Mouse (Mus musculus) embryonic facial prominence, embryonic 14.5 days (tissue): ENCODE measurements around the gene Dusp3. TPM values are rescaled to one million over a fixed set of nuclear protein-coding genes. Genes with fewer than 3 reads are reported as not detected.
"Not testable (repeated sequence)": the region's sequence is repeated elsewhere in the genome, so short reads cannot be mapped to it uniquely, and the experiment has no call there.

ENCODE experiments used
- ATAC-seq: fragments of 200-750 bp; cut with Nextera tagmentation; 2 replicates; pipeline ENCODE4 v1.8.0; 2017; ENCODE audit warnings: low read depth, moderate number of reproducible peaks, moderate TSS enrichment
- DNase-seq: peaks from one replicate; pipeline ENCODE4 v3.0.0-alpha.2; 2015; ENCODE audit warnings: low spot score
- H3K27ac ChIP-seq: fragments of 300-500 bp; sonication (generic); replicated peaks from 2 replicates; pipeline ENCODE4 v1.5.1; 2014; ENCODE audit warnings: low read depth, mild to moderate bottlenecking, low read length, moderate library complexity
- H3K27me3 ChIP-seq: fragments of 300-500 bp; sonication (generic); replicated peaks from 2 replicates; pipeline ENCODE4 v1.6.1; 2014; ENCODE audit warnings: low read length; ENCODE audit not compliant: control insufficient read depth, insufficient read depth
- H3K36me3 ChIP-seq: fragments of 300-500 bp; sonication (generic); 2 replicates; pipeline ENCODE4 v1.6.1; 2014; ENCODE audit warnings: low read length, mixed read lengths; ENCODE audit not compliant: control insufficient read depth, insufficient read depth
- H3K4me1 ChIP-seq: fragments of 300-500 bp; sonication (generic); 2 replicates; pipeline ENCODE4 v1.6.1; 2014; ENCODE audit warnings: antibody characterized with exemption, low read length; ENCODE audit not compliant: control insufficient read depth, insufficient read depth
- H3K4me2 ChIP-seq: fragments of 300-500 bp; sonication (generic); 2 replicates; pipeline ENCODE4 v1.6.1; 2014; ENCODE audit warnings: low read depth, mild to moderate bottlenecking, low read length, moderate library complexity, mixed read lengths
- H3K4me3 ChIP-seq: fragments of 300-500 bp; sonication (generic); 2 replicates; pipeline ENCODE4 v1.5.1; 2014; ENCODE audit warnings: low read depth, mild to moderate bottlenecking, low read length
- H3K9ac ChIP-seq: fragments of 300-500 bp; sonication (generic); 2 replicates; pipeline ENCODE4 v1.6.1; 2014; ENCODE audit warnings: low read depth, mild to moderate bottlenecking, low read length, moderate library complexity, mixed read lengths
- H3K9me3 ChIP-seq: fragments of 300-500 bp; sonication (generic); 2 replicates; pipeline ENCODE4 v1.6.1; 2016; ENCODE audit warnings: low read length; ENCODE audit not compliant: control insufficient read depth
- WGBS: fragments of 180-500 bp; shearing (Covaris S2); extraction: QIAGEN DNeasy Blood & Tissue Kit; methylation state at CpG from one replicate; pipeline ENCODE4 v1.1.7; 2014; 5-methylcytosine and 5-hydroxymethylcytosine counted together
- polyA plus RNA-seq: library from polyadenylated mRNA; unstranded; fragments of >200 nt; fragmentation: Nextera tagmentation; extraction: Ambion mirVana; gene quantifications from 2 replicates; pipeline ENCODE4 v1.2.1, GENCODE M21; 2014

Dusp3 gene
- polyA plus RNA-seq, 1 experiment from 2014 or later: 38.3 TPM

DNA sequence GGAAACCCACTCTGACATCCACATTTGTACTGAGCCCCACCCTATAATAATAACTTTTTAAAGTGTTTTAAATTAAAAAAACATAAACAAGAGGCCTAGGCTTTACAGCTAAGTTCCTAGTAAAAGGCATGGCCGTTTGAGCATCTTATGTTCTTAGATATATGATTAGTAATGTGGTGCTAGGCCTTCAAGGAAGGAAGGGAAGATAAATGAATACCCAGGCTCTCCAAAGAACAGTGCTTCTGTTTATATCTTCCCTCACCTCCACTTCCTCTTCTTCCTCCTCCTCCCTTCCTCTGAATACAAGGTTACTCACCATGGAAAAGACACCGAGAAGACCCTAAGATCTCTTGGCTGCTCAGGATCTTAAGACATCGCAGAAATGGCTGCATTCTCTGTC lies 5.0 kb upstream of the Dusp3 start:
- no peak for ATAC-seq
- DNase-seq: no peak
- Histone ChIP-seq H3K27ac (no peak overlapping the region), H3K4me3 (no peak overlapping the region), H3K9ac (no peak overlapping the region), H3K9me3 (no peaks in the 10 kb centered on the region), H3K4me2 (no peak overlapping the region), H3K27me3 (no peaks in the 10 kb centered on the region; the same call in 1 of the 2 replicates), H3K4me1 (no peaks in the 10 kb centered on the region), H3K36me3 (no peaks in the 10 kb centered on the region)
- 70% methylated on average over 3 of the region's 3 CpGs for WGBS

DNA sequence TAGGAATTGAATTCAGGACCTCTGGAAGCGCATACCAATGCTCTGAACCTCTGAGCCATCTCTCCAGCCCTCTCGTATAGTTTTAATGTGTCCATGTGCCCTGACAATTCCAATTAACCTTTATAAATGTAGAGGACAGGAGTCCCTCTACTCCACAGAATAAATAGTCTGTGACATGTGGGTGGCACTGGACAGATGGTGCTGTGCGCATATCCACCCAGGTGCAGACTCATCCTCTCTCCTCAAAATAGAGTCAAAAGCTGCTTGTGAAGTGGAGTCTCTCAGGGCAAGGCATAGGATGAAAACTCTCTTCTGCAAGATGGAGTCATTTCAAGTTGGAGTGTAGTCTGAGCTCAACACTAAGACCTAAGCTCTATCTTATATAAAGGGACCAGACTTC lies 3.4 kb upstream of the Dusp3 start:
- Histone ChIP-seq H3K9me3 (no peaks in the 10 kb centered on the region), H3K4me2 (no peak overlapping the region), H3K4me3 (no peak overlapping the region), H3K27me3 (no peaks in the 10 kb centered on the region; the same call in 1 of the 2 replicates), H3K9ac (no peak overlapping the region), H3K27ac (no peak overlapping the region), H3K36me3 (no peaks in the 10 kb centered on the region), H3K4me1 (no peaks in the 10 kb centered on the region)
- no peak for ATAC-seq
- DNase-seq: no peak
- 86% methylated on average over 3 of the region's 3 CpGs for WGBS

DNA sequence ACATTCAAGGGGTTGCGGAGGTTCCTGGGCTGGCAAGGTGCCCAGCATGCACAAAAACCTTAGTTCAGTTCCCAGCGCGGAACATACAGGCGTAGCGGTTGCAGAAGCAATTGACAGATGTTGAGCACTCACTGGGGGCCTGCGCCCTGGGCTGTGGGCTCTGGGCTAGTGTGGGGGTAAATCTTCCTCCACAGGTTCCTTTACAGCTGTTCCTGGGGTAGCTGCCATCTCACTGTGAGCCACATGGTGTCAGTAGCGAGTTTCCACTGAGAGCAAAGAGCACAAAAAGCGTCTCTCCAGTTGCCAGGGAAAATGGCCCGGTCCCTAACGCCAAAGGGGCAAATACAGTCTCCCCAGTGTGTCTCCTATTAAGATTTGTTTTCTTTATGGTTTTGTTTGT lies 823 bp downstream of the Dusp3 start:
- Histone ChIP-seq H3K4me3 (no peak overlapping the region), H3K36me3 (no peaks in the 10 kb centered on the region), H3K27ac (no peak overlapping the region), H3K4me2 (peak overlapping the region; percentile 28; the same call in 1 of the 2 replicates), H3K27me3 (peaks cover 3% of the 10 kb centered on the region; the same call in 1 of the 2 replicates), H3K9ac (no peak overlapping the region), H3K4me1 (peaks cover 4% of the 10 kb centered on the region), H3K9me3 (no peaks in the 10 kb centered on the region)
- peak; percentile 51 for ATAC-seq
- DNase-seq: peak; percentile 90
- 4% methylated on average over 10 of the region's 10 CpGs for WGBS

- not testable (repeated sequence) for H3K4me1 ChIP-seq, DNase-seq, H3K9ac ChIP-seq, H3K9me3 ChIP-seq, H3K27me3 ChIP-seq, H3K4me2 ChIP-seq, H3K27ac ChIP-seq, ATAC-seq, H3K36me3 ChIP-seq
- WGBS: 56% methylated on average over 6 of the region's 6 CpGs
- peak overlapping the region; percentile 56; the same call in 1 of the 2 replicates for H3K4me3 ChIP-seq
Measured at GRCm38 (mm10) chr11:101985450-101985849, 1.4 kb downstream of the Dusp3 start.

DNA sequence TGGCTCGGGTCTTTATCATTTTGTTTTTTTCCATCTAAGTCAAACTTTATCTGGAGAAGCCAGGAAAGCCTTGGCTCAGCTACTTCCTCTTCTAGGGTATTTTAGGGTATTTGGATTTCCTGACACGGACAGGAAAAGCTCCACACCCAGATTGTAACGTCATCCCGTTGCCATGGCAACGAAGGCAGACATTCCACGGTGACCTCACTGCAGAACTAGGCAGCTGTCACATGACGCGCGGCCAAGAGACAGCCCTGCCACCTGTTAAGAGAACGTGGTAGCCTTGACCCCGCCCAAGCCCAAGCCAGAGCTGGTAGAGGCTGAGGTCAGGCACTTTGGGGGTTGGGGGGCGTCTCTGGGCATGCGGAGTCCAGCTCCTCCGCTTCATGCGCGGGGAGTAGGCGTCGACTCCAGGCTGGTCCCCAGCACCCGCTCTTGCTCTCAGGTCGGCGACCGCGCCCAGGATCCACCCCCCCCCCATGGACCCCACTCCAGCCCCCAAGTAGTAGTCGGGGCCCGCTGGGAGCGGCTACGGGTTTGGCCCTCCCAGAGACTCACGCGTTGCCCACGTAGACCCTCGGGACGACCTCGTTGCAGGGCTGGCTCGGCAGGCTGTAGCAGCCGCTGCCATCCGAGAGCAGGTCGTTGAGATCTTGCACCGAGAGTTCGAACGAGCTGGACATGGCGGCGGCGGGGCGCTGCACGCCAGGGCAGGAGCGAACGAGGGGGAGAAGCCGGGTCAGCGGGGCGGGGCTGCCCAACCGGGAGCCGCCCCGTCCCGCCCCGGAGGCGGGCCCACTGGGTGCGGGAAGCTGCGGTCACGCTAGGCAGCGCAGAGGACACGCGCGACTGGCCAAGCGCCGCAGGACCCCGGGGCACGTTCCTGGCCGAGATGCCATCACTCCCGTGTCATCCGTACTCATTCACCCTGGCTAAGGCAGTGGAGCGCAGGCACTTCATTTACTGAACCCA lies 2.5 kb downstream of the Dusp3 start, which contains the start of gene Cfap97d1:
Cfap97d1 (plus strand) TSS at position 226 of the 972 bp plus-strand sequence.
- peaks cover 4% of the 10 kb centered on the region for H3K4me1 ChIP-seq
- ATAC-seq (peak; percentile 81), DNase-seq (peak; percentile 96)
- peaks cover 3% of the 10 kb centered on the region; the same call in 1 of the 2 replicates for H3K27me3 ChIP-seq
- no peaks in the 10 kb centered on the region for H3K9me3 ChIP-seq
- H3K4me3 ChIP-seq: peak within 1 kb of the TSS; percentile 56
- H3K9ac ChIP-seq: peak within 1 kb of the TSS; percentile 69
- H3K27ac ChIP-seq: peak within 1 kb of the TSS; percentile 69
- H3K4me2 ChIP-seq: peak within 1 kb of the TSS; percentile 92
- WGBS: 1% methylated on average over 54 of the region's 71 CpGs
- 0 out of 2 replicates have a peak, but pooled peaks cover 8% of the 10 kb centered on the region for H3K36me3 ChIP-seq

DNA sequence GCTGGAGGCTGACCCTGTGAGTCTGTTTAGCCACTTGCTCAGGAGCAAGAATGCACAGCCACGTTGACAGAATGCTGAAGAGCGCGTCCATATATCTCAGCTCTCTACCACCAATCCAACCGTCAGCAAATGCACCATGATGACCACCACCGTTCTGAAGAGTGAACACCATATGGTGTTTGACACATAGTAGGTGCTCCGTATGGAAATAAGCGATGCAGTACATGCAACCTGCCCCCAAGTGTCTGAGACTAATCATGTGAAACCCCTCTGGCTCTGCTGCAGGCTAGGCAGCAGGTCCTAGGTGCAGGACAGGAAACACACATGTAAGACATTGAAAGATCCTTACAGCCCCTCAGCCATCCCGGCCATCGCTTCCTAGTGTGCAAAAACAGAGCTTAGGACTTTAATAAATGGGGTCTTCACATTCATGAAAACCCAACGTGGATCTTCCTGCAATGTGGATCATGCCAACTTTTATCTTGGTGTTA lies 3.3 kb downstream of the Dusp3 start:
- H3K27ac ChIP-seq: peak overlapping the region; percentile 55; the same call in 1 of the 2 replicates
- ATAC-seq: no peak
- no peaks in the 10 kb centered on the region for H3K9me3 ChIP-seq
- WGBS: 71% methylated on average over 10 of the region's 10 CpGs
- DNase-seq: no peak
- H3K4me1 ChIP-seq: peaks cover 4% of the 10 kb centered on the region
- H3K9ac ChIP-seq: no peak overlapping the region
- H3K4me2 ChIP-seq: peak overlapping the region; percentile 92
- H3K4me3 ChIP-seq: peak overlapping the region; percentile 56
- peaks cover 3% of the 10 kb centered on the region; the same call in 1 of the 2 replicates for H3K27me3 ChIP-seq
- H3K36me3 ChIP-seq: 0 out of 2 replicates have a peak, but pooled peaks cover 8% of the 10 kb centered on the region

- Histone ChIP-seq H3K4me3 (no peak overlapping the region), H3K9ac (no peak overlapping the region), H3K9me3 (no peaks in the 10 kb centered on the region), H3K36me3 (0 out of 2 replicates have a peak, but pooled peaks cover 8% of the 10 kb centered on the region), H3K27ac (peak overlapping the region; percentile 55; the same call in 1 of the 2 replicates), H3K4me2 (peak overlapping the region; percentile 92), H3K27me3 (peaks cover 3% of the 10 kb centered on the region; the same call in 1 of the 2 replicates), H3K4me1 (peaks cover 4% of the 10 kb centered on the region)
- DNase-seq: no peak
- 60% methylated on average over 6 of the region's 6 CpGs for WGBS
- no peak for ATAC-seq
Measured at GRCm38 (mm10) chr11:101982981-101983411, 3.8 kb downstream of the Dusp3 start.

DNA sequence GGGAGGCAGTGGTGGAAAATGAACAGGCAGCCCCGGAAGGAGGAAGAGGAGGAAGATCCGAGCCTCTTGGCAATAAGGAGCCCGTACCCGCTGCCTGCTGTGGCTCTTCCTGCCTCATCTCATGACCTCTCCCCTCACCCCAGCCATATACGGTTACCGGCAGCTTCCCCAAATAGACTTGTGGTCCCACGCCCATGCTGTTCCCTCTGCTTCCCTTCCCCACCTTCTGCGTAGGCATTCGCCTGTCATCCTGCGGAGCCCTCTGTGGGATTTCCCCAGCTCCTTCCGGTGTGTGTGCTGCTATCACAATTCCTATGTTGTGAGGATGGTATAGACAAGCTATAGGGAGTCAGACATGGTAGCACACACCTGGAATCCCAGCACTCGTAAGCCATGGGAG lies 5.0 kb downstream of the Dusp3 start:
- 68% methylated on average over 12 of the region's 12 CpGs for WGBS
- 0 out of 2 replicates have a peak, but pooled peaks cover 8% of the 10 kb centered on the region for H3K36me3 ChIP-seq
- no peak overlapping the region for H3K27ac ChIP-seq
- no peak for DNase-seq
- no peak overlapping the region for H3K4me2 ChIP-seq
- no peaks in the 10 kb centered on the region for H3K9me3 ChIP-seq
- ATAC-seq: no peak
- H3K27me3 ChIP-seq: 0 out of 2 replicates have a peak, but pooled peaks cover 3% of the 10 kb centered on the region
- no peak overlapping the region for H3K4me3 ChIP-seq
- H3K4me1 ChIP-seq: peaks cover 4% of the 10 kb centered on the region
- no peak overlapping the region for H3K9ac ChIP-seq
